Mouse (Mus musculus) neural tube, embryonic 14.5 days (tissue): ENCODE results near the gene Plekha7. TPM values are rescaled to one million over a fixed set of nuclear protein-coding genes. Genes with fewer than 3 reads are reported as not detected.

Experiments used
- ATAC-seq: fragments of 200-750 bp; cut with Nextera tagmentation; 2 replicates; pipeline ENCODE4 v1.8.0; 2017; ENCODE audit warnings: low read depth, mild to moderate bottlenecking, moderate TSS enrichment, moderate library complexity
- H3K27ac ChIP-seq: fragments of 300-500 bp; sonication (generic); 2 replicates; pipeline ENCODE4 v1.5.1; 2014; ENCODE audit warnings: low read depth, mild to moderate bottlenecking, control low read depth, low read length, moderate library complexity, mixed read lengths
- H3K27me3 ChIP-seq: fragments of 300-500 bp; sonication (generic); 2 replicates; pipeline ENCODE4 v1.6.1; 2014; ENCODE audit warnings: low read length; ENCODE audit not compliant: control insufficient read depth, insufficient read depth
- H3K36me3 ChIP-seq: fragments of 300-500 bp; sonication (generic); 2 replicates; pipeline ENCODE4 v1.6.1; 2014; ENCODE audit warnings: low read length, mixed read lengths; ENCODE audit not compliant: control insufficient read depth, insufficient read depth
- H3K4me1 ChIP-seq: fragments of 300-500 bp; sonication (generic); 2 replicates; pipeline ENCODE4 v1.6.1; 2014; ENCODE audit warnings: low read length; ENCODE audit not compliant: control insufficient read depth, insufficient read depth
- H3K4me2 ChIP-seq: fragments of 300-500 bp; sonication (generic); 2 replicates; pipeline ENCODE4 v1.6.1; 2014; ENCODE audit warnings: mild to moderate bottlenecking, low read depth, low read length, control low read depth
- H3K4me3 ChIP-seq: fragments of 300-500 bp; sonication (generic); 2 replicates; pipeline ENCODE4 v1.5.1; 2014; ENCODE audit warnings: low read depth, low read length, control low read depth, mixed read lengths
- H3K9ac ChIP-seq: fragments of 300-500 bp; sonication (generic); replicated peaks from 2 replicates; pipeline ENCODE4 v1.6.1; 2014; ENCODE audit warnings: low read depth, mild to moderate bottlenecking, control low read depth, low read length, mixed read lengths
- H3K9me3 ChIP-seq: fragments of 300-500 bp; sonication (generic); 2 replicates; pipeline ENCODE4 v1.6.1; 2016; ENCODE audit warnings: low read length; ENCODE audit not compliant: control insufficient read depth
- WGBS: fragments of 180-500 bp; shearing (Covaris S2); extraction: QIAGEN DNeasy Blood & Tissue Kit; methylation state at CpG from one replicate; pipeline ENCODE4 v1.1.7; 2014; 5-methylcytosine and 5-hydroxymethylcytosine counted together
- polyA plus RNA-seq: library from polyadenylated mRNA; unstranded; fragments of >200 nt; fragmentation: Nextera tagmentation; extraction: Ambion mirVana; gene quantifications from 2 replicates; pipeline ENCODE4 v1.2.1, GENCODE M21; 2014

Gene Plekha7
- polyA plus RNA-seq, 1 experiment from 2014 or later = 4.5 TPM

DNA sequence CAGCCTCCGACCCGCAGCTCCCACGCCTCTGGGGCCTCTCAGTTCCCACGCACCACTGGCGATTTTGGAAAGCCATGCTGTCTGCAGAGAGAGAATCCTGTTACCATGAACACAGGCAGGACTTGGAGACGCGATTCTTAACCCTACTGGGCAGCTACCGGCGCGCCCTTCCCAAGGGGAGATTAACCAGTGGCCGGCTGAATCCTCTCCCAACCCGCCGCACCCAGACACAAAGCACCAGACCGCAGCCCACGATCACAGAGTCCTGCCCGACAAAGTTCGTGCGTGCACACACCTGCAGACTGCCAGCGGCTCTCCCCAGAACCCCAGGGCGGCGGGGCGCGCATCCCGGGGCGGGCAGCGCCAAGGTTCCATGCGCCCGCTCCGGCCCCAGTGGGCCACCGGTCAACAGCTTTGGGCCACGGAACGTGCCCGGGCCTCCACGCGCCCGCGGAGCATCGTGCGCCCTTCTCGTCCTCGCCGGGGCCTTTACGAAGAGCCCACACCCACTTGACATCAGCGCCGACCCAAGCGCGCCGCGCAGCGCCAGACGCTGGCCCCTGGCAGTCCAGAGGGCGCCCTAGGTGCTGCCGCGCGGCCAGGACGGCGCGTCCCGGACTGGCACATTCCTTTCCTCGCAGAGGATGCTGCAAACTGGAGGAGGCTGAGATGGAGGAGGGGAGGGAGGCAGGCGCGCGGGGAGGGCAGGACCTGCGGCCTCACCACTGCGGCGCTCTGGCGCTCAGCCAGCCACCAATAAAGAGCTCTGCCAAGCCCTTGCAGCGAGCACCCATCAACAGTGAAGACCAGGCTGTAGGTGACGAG, 70.8 kb downstream of the Plekha7 start:
- Histone ChIP-seq H3K9me3 (no peaks in the 10 kb centered on the region), H3K27me3 (no peaks in the 10 kb centered on the region; the same call in 1 of the 2 replicates), H3K36me3 (no peaks in the 10 kb centered on the region), H3K4me2 (peak overlapping the region; percentile 92), H3K9ac (peak overlapping the region; percentile 63), H3K4me1 (peaks cover 17% of the 10 kb centered on the region), H3K4me3 (peak overlapping the region; percentile 51), H3K27ac (0 out of 2 replicates have a peak overlapping the region, but pooled peaks have one; percentile 5)
- 1% methylated on average over 69 of the region's 69 CpGs for WGBS
- ATAC-seq = peak; percentile 69

DNA sequence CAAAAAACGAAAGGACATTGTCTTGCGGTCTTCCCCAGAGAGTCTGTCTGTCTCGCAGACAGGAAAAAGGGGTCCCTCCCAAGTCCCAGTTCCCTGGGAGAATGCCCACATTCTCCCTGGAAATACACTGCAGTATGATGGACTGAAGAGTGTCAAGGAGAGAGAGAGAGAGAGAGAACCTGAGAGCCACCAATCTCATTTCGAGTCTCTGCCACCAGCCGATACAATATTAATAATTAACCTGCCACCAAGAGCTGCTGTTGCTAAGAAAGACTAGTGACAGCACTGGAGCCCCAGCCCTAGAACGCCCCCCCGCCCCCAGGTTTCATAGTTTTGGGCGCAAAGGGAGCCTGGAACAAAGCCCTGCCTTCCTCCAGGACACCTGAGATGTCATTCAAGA, 71.6 kb downstream of the Plekha7 start:
- peaks cover 16% of the 10 kb centered on the region for H3K4me1 ChIP-seq
- no peaks in the 10 kb centered on the region for H3K9me3 ChIP-seq
- ATAC-seq = 0 out of 2 replicates have a peak, but pooled peaks have one; percentile 7
- WGBS = 52% methylated on average over 8 of the region's 8 CpGs
- H3K27me3 ChIP-seq = no peaks in the 10 kb centered on the region; the same call in 1 of the 2 replicates
- peak overlapping the region; percentile 92 for H3K4me2 ChIP-seq
- peak overlapping the region; percentile 63 for H3K9ac ChIP-seq
- no peaks in the 10 kb centered on the region for H3K36me3 ChIP-seq
- no peak overlapping the region for H3K27ac ChIP-seq
- H3K4me3 ChIP-seq = peak overlapping the region; percentile 51

DNA sequence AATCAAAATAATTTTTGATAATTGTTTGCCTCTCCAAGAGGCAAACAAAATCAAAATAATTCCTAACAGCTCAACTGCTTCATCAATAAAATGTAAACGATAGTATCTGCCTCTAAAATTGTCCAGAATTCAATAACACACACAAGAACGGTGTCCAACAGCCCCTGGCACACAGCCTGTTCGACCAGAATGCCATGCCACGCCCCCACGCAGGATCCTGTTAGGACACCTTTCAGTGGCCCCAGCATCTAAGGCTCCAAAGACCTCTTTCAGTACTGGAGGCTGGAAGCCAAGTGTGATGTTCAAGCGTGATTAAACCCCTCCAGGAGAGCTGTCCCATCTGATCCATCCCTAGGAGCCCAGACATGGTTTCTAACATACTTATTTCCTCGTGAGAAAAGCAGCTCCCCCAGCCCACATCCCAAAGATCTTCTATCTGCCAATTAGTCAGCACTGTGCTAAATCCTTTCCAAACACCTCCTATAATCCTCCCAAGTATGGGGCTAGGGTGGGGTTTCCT, 73.8 kb downstream of the Plekha7 start:
- Histone ChIP-seq H3K36me3 (no peaks in the 10 kb centered on the region), H3K9ac (no peak overlapping the region), H3K27me3 (no peaks in the 10 kb centered on the region; the same call in 1 of the 2 replicates), H3K27ac (no peak overlapping the region), H3K4me3 (no peak overlapping the region), H3K4me1 (peaks cover 14% of the 10 kb centered on the region), H3K4me2 (no peak overlapping the region), H3K9me3 (no peaks in the 10 kb centered on the region)
- WGBS = 76% methylated on average over 7 of the region's 7 CpGs
- no peak for ATAC-seq

DNA sequence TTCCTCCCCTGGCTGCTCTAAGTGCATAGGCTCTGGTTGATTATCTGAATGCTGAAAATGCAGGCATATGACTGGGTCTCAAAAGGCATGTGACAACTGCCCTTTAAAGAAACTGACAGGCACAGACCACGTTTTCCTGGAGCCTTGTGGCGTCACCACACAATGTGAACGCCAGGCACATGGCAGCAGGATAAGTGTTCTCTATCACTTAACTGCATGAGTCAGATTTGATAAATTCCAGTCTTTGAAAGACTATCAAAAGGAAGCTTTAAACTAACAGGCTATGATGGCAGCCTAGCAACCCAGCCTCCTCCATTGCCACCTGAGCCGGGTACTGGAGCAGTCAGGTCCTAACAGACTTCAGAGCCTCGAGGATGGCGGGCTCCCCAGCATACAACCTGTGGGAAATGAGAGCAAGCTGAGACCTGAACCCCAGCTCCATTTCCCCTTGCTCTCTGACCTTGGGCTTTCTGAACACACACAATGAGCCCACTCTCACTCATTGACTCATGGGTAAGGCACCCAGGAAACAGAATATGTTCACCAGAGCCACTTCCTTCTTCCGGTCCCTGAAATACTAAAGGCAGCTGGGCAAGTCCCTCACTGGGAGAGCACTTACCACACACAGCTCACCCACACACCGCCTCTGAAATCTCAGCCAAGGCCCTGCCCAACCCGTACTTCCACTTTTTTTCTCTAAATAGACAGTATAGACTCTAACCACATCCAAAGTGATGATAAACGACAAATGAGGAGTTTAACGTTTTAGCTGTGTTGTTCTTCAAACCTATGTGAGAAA, 77.2 kb downstream of the Plekha7 start:
- Histone ChIP-seq H3K36me3 (no peaks in the 10 kb centered on the region), H3K4me2 (no peak overlapping the region), H3K4me3 (no peak overlapping the region), H3K4me1 (no peaks in the 10 kb centered on the region), H3K27me3 (no peaks in the 10 kb centered on the region; the same call in 1 of the 2 replicates), H3K9me3 (no peaks in the 10 kb centered on the region), H3K27ac (no peak overlapping the region), H3K9ac (no peak overlapping the region)
- 85% methylated on average over 11 of the region's 11 CpGs for WGBS
- no peak for ATAC-seq

DNA sequence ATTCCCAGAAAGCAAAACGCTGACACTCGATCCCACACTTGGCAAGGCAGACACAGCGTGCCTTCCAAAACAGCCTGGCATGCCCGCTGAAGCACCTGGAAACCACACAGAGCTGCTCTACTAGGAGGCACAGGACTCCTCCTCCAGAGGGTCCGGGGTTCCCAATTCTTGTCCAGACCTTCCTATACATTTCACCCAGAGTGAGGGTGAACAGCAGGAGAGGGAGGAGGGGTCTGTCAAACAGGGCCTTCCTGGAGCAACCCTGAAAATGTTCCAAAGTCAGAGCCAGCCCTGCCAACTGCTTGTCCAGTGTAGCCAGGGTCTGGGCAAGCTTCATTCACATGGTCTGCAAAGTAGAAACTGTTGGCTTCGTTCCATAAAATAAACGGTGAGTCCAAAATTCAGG, 81.3 kb downstream of the Plekha7 start:
- H3K9ac ChIP-seq = no peak overlapping the region
- WGBS = 73% methylated on average over 7 of the region's 7 CpGs
- H3K4me3 ChIP-seq = no peak overlapping the region
- no peaks in the 10 kb centered on the region for H3K36me3 ChIP-seq
- peaks cover 7% of the 10 kb centered on the region for H3K4me1 ChIP-seq
- H3K27ac ChIP-seq = no peak overlapping the region
- H3K9me3 ChIP-seq = no peaks in the 10 kb centered on the region
- no peak for ATAC-seq
- no peak overlapping the region for H3K4me2 ChIP-seq
- H3K27me3 ChIP-seq = no peaks in the 10 kb centered on the region

DNA sequence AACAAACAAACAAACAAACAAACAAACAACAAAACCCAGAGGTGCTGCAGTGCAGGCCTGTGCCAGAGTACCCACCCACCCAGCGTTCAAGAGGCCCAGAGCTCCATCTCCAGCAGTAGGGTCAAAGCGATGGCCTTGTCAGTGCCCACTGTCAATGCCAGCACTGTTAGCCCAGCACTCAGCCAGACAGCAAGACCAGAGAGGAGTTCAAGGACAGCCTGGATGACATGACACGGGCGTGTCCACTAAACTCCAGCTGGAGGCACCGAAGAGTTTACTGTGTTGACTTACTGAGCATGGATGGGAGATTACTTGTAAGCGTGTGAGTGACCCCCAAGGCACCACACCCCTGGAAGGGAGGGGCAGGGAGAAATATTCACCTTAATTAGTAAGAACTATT, 81.9 kb downstream of the Plekha7 start:
- Histone ChIP-seq H3K27ac (no peak overlapping the region), H3K4me2 (no peak overlapping the region), H3K27me3 (no peaks in the 10 kb centered on the region), H3K36me3 (no peaks in the 10 kb centered on the region), H3K9me3 (no peaks in the 10 kb centered on the region), H3K4me1 (peaks cover 11% of the 10 kb centered on the region), H3K4me3 (no peak overlapping the region), H3K9ac (no peak overlapping the region)
- WGBS = 89% methylated on average over 6 of the region's 6 CpGs
- ATAC-seq = no peak

DNA sequence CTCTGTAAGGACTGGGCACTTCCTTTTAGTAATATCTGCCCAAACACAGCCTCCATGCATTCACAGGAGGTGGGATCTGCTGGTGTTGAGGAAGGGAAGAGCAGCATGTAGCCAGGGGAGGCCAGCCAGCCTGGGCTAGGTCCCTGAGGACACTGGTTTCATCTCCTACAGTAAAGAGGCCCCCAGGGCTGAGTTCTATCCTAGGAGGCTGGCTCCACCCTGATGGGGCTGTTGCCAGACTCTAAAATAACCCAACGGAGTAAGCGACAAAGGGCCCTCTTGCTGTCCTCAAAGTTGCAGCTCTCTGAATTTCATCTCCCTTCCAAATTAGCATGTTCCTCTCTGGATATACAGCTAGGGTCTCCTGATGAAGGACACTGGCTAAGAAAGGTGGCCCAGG, 83.6 kb downstream of the Plekha7 start:
- Histone ChIP-seq H3K27ac (no peak overlapping the region), H3K4me1 (peaks cover 14% of the 10 kb centered on the region), H3K4me2 (no peak overlapping the region), H3K27me3 (no peaks in the 10 kb centered on the region), H3K4me3 (no peak overlapping the region), H3K9me3 (no peaks in the 10 kb centered on the region), H3K9ac (no peak overlapping the region), H3K36me3 (no peaks in the 10 kb centered on the region)
- ATAC-seq = no peak
- 85% methylated on average over 2 of the region's 2 CpGs for WGBS

DNA sequence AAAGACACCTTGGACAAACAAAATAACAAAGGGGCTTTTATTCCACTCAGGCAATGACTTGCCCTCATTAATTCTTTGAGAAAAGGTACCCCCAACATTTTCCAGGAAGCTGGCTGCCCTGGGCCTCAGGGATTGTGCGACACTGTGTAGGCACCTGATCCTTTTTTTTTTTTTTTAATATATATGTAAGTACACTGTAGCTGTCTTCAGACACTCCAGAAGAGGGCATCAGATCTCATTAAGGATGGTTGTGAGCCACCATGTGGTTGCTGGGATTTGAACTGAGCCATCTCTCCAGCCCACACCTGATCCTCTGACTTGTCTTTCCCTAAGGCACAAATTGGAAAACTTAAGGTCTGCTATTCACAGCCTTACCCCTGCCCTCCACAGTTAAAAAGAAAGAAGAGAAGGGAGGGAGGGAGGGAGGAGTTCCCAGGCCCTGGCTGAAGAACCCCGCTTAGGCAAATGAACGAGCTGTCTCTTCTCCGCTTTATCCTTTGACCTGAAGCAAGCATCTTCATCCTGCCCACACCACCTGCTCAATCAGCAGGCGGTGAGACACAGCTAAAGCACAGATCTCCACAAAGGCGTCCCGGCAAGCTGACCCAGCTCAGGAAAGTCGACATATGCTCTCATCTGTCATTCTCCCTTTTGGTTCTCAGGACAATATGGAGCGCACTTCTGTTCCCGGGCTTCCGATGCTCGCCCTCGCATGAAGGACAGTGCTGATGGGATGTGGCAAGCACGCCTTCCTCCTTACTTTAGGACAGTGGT, 85.0 kb downstream of the Plekha7 start:
- H3K4me3 ChIP-seq = no peak overlapping the region
- ATAC-seq = no peak
- H3K36me3 ChIP-seq = no peaks in the 10 kb centered on the region
- no peaks in the 10 kb centered on the region for H3K27me3 ChIP-seq
- 36% methylated on average over 14 of the region's 14 CpGs for WGBS
- H3K9me3 ChIP-seq = no peaks in the 10 kb centered on the region
- H3K9ac ChIP-seq = no peak overlapping the region
- no peak overlapping the region for H3K27ac ChIP-seq
- no peak overlapping the region for H3K4me2 ChIP-seq
- H3K4me1 ChIP-seq = peaks cover 14% of the 10 kb centered on the region
